Mouse (Mus musculus) liver, embryonic 12.5 days (tissue): ENCODE measurements around the gene Fnip2. TPM values are rescaled to one million over a fixed set of nuclear protein-coding genes. Genes with fewer than 3 reads are reported as not detected.

Source experiments
- polyA plus RNA-seq: library from polyadenylated mRNA; unstranded; fragments of >200 nt; fragmentation: Nextera tagmentation; extraction: Ambion mirVana; gene quantifications from 2 replicates; pipeline ENCODE4 v1.2.1, GENCODE M21; 2016

Gene Fnip2
- polyA plus RNA-seq, 1 experiment from 2014 or later, result 8.3 TPM

Other genes with a start within 250 kb of the Fnip2 start
- not detected in 2 replicates for gene Gm17359, start 231.1 kb downstream of the Fnip2 start, polyA plus RNA-seq
- gene Ppid, start 23.5 kb upstream of the Fnip2 start, polyA plus RNA-seq, result 208 and 214 TPM in 2 replicates
- 23.7 and 23.8 TPM in 2 replicates for gene 4930579G24Rik, start 61.3 kb upstream of the Fnip2 start, polyA plus RNA-seq
- 39.2 and 41.1 TPM in 2 replicates for gene Etfdh, start 61.7 kb upstream of the Fnip2 start, polyA plus RNA-seq
- gene Rxfp1, start 170.1 kb upstream of the Fnip2 start, polyA plus RNA-seq, result 0.02 TPM in 1 of 2 replicates, not detected in the other